Mouse (Mus musculus) cerebellum, adult 2 months (tissue): ENCODE data around the gene Hdhd5.

Experiments
- CTCF ChIP-seq: fragments of 200-500 bp; IDR thresholded peaks from 2 replicates; pipeline ENCODE4 v1.5.1; 2011; ENCODE audit warnings: low read depth, mild to moderate bottlenecking, control low read depth, low read length, moderate library complexity, borderline replicate concordance; ENCODE audit not compliant: insufficient read depth
- POLR2A ChIP-seq: fragments of 200-500 bp; IDR thresholded peaks from 2 replicates; pipeline ENCODE4 v1.6.1; 2011; ENCODE audit warnings: low read length, control low read depth, borderline replicate concordance; ENCODE audit not compliant: insufficient read depth

DNA sequence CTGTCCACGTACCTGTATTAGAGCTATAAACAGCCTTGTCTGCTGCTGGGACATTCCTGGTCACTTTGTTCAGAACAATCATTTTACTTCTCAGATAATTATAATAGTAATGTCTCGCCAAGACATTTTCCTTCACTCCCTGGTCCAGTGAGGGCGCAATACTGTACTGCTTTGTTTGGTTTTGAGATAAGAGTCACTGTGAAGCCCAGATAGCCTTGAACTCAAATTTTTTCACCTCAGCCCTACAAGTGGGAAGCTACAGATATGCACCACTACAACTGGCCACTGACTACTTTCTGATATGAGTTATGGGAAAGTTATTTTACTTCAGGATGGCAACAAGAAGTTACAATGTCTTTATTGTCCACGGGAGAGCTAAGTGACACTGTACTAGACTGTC is 14.7 kb downstream of the Hdhd5 start:
- TF ChIP-seq CTCF (no peak), POLR2A (no peak)
